Mouse (Mus musculus): ENCODE data around the gene Mettl13. TPM values are rescaled to one million over a fixed set of nuclear protein-coding genes. Genes with fewer than 3 reads are reported as not detected.

The Mettl13 gene
- total and polyA plus RNA-seq, 3 experiments: 4.1 to 5.4 (median 4.5) TPM

GRCm38 (mm10) chr1:162505649-162506048 is 42.7 kb downstream of the Mettl13 start:
- TF ChIP-seq CTCF (IDR thresholded peaks at IDR 0.05): no peak
- no peak for TF ChIP-seq POLR2A (IDR thresholded peaks at IDR 0.05; ENCODE audit: insufficient read depth, low read depth, low read length)
- TF ChIP-seq EP300 (IDR thresholded peaks at IDR 0.05; ENCODE audit: insufficient read depth, low read depth, low read length): no peak
- no peak overlapping the region for H3K9ac ChIP-seq (ENCODE audit: low read depth, low read length)
- H3K27ac ChIP-seq: no peak overlapping the region
- no peaks in the 10 kb centered on the region for H3K27me3 ChIP-seq (ENCODE audit: control insufficient read depth, insufficient read depth, low read length)
- 83% methylated on average over 6 of the region's 6 CpGs for WGBS
- no peaks in the 10 kb centered on the region for H3K36me3 ChIP-seq (ENCODE audit: control insufficient read depth, insufficient read depth, low read length)
- intact Hi-C loops (cut with DNase I): no loop called here
- H3K4me1 ChIP-seq (ENCODE audit: control insufficient read depth, insufficient read depth, low read length): no peaks in the 10 kb centered on the region; the same call in 1 of the 2 replicates
- no peak overlapping the region for H3K4me3 ChIP-seq
- DNase-seq: no peak
- H3K79me2 ChIP-seq (replicated peaks; ENCODE audit: control insufficient read depth, insufficient read depth, low read length): no peaks in the 10 kb centered on the region

Other genes starting within 250 kb of the Mettl13 start
- gene Dnm3, start 70.5 kb downstream of the Mettl13 start, total RNA-seq (2021): 1 to 10 TPM; 5.9 to 7.8 TPM
- gene Dnm3, start 70.5 kb downstream of the Mettl13 start, polyA plus RNA-seq (2012; rRNA removed): 1.5 and 2.9 TPM in 2 replicates
- 10 to 100 TPM; 22.5 to 23.1 TPM for gene Vamp4, start 22.0 kb upstream of the Mettl13 start, total RNA-seq (2021)
- gene Vamp4, start 22.0 kb upstream of the Mettl13 start, polyA plus RNA-seq (2012; rRNA removed): 6.8 and 11.8 TPM in 2 replicates
- gene Myoc, start 90.6 kb upstream of the Mettl13 start, total RNA-seq (2021): 1 to 10 TPM; 2.5 to 3.3 TPM
- gene Myoc, start 90.6 kb upstream of the Mettl13 start, polyA plus RNA-seq (2012; rRNA removed): 4.7 and 4.9 TPM in 2 replicates
- not detected for gene Myocos, start 109.7 kb upstream of the Mettl13 start, total RNA-seq (2021)
- not detected in 2 replicates for gene Myocos, start 109.7 kb upstream of the Mettl13 start, polyA plus RNA-seq (2012; rRNA removed)
- 10 to 100 TPM; 71.7 to 72.0 TPM for gene Prrc2c, start 192.0 kb upstream of the Mettl13 start, total RNA-seq (2021)
- 20.0 and 24.3 TPM in 2 replicates for gene Prrc2c, start 192.0 kb upstream of the Mettl13 start, polyA plus RNA-seq (2012; rRNA removed)